ENCODE assay signal across 12 mouse cellular contexts in genomic region chr8:126776605-126777469, GRCm38 (mm10).
DNase-seq lines count a peak whose midpoint lies in the region; ATAC-seq and TF ChIP-seq lines count a peak whose summit lies in the region.
"Had no signal": no experiment of that assay in that cellular context is flagged by ENCODE, and none has a peak within 500 bp of the region (broad histone marks: within the 10 kb centered on the region; RNA-seq: fewer than 3 reads in every experiment).

No protein-coding gene starts in this region.

- H3K4me1 ChIP-seq in embryonic facial prominence, embryonic 11.5 days (ENCODE audit: control insufficient read depth, insufficient read depth, low read length), result no peaks in the 10 kb centered on the region
- peaks cover 3% of the 10 kb centered on the region; the same call in 1 of the 2 replicates for H3K4me1 ChIP-seq in embryonic facial prominence, embryonic 10.5 days
- 0 out of 2 replicates have a peak, but pooled peaks cover 2% of the 10 kb centered on the region for H3K4me1 ChIP-seq in thymus, adult 2 months (replicated peaks; ENCODE audit: control insufficient read depth, insufficient read depth, low read length)
- peaks cover 20 to 44% of the 10 kb centered on the region in 2 experiments for H3K4me1 ChIP-seq in liver, embryonic 14.5 days (replicated peaks; ENCODE audit: control insufficient read depth in 2 of 2, insufficient read depth in 2 of 2, low read length in 1 of 2)
- H3K4me1 ChIP-seq: embryonic facial prominence, embryonic 15.5 days; midbrain, embryonic 13.5 days had no signal

- no peaks in the 10 kb centered on the region for H3K9me3 ChIP-seq in embryonic facial prominence, embryonic 11.5 days (replicated peaks; ENCODE audit: control insufficient read depth, low read length)
- H3K9me3 ChIP-seq in embryonic facial prominence, embryonic 10.5 days, result no peaks in the 10 kb centered on the region
- H3K9me3 ChIP-seq in liver, embryonic 14.5 days (ENCODE audit: control insufficient read depth, low read length), result no peaks in the 10 kb centered on the region
- H3K9me3 ChIP-seq: embryonic facial prominence, embryonic 15.5 days; limb, embryonic 13.5 days; midbrain, embryonic 13.5 days had no signal

- H3K27me3 ChIP-seq in embryonic facial prominence, embryonic 11.5 days (ENCODE audit: control insufficient read depth, insufficient read depth, low read length), result no peaks in the 10 kb centered on the region
- no peaks in the 10 kb centered on the region for H3K27me3 ChIP-seq in embryonic facial prominence, embryonic 10.5 days (replicated peaks; ENCODE audit: low read depth, poor library complexity, severe bottlenecking)
- no peaks in the 10 kb centered on the region for H3K27me3 ChIP-seq in thymus, adult 2 months (ENCODE audit: control insufficient read depth, insufficient read depth, low read length)
- H3K27me3 ChIP-seq in liver, embryonic 14.5 days (ENCODE audit: control insufficient read depth, insufficient read depth, low read length), result no peaks in the 10 kb centered on the region
- H3K27me3 ChIP-seq: embryonic facial prominence, embryonic 15.5 days; limb, embryonic 13.5 days; midbrain, embryonic 13.5 days had no signal

- no peak overlapping the region for H3K27ac ChIP-seq in embryonic facial prominence, embryonic 11.5 days (replicated peaks; ENCODE audit: low read depth, low read length)
- no peak overlapping the region for H3K27ac ChIP-seq in embryonic facial prominence, embryonic 10.5 days (replicated peaks)
- no peak overlapping the region for H3K27ac ChIP-seq in thymus, adult 2 months (ENCODE audit: control insufficient read depth, insufficient read depth, low read length)
- H3K27ac ChIP-seq in liver, embryonic 14.5 days, result peak overlapping the region; percentile 27; the same call in 1 of the 2 replicates
- H3K27ac ChIP-seq: embryonic facial prominence, embryonic 15.5 days; limb, embryonic 13.5 days; midbrain, embryonic 13.5 days had no signal

- WGBS in embryonic facial prominence, embryonic 11.5 days, result 84% methylated on average over 11 of the region's 11 CpGs
- WGBS in embryonic facial prominence, embryonic 10.5 days, result 87% methylated on average over 11 of the region's 11 CpGs
- WGBS in thymus, adult 2 months, result 89% methylated on average over 11 of the region's 11 CpGs
- 17% methylated on average over 11 of the region's 11 CpGs for WGBS in liver, embryonic 14.5 days (ENCODE audit: insufficient replicate concordance)

- 0 out of 2 replicates have a peak, but pooled peaks have one; percentile 8 for ATAC-seq in embryonic facial prominence, embryonic 11.5 days (replicated peaks; ENCODE audit: insufficient number of reproducible peaks, low FRiP score, low TSS enrichment, low read depth)
- peak; percentile 81 for ATAC-seq in liver, embryonic 14.5 days (ENCODE audit: insufficient read depth)
- ATAC-seq: midbrain, embryonic 13.5 days had no signal

- peak; percentile 73 for TF ChIP-seq EP300 in liver, embryonic 14.5 days (IDR thresholded peaks at IDR 0.05; ENCODE audit: low read depth)

- H3K36me3 ChIP-seq in embryonic facial prominence, embryonic 11.5 days (replicated peaks; ENCODE audit: control insufficient read depth, insufficient read depth, low read depth, low read length), result no peaks in the 10 kb centered on the region
- no peaks in the 10 kb centered on the region for H3K36me3 ChIP-seq in embryonic facial prominence, embryonic 10.5 days (replicated peaks)
- H3K36me3 ChIP-seq in thymus, adult 2 months (ENCODE audit: control insufficient read depth, insufficient read depth, low read length), result no peaks in the 10 kb centered on the region
- no peaks in the 10 kb centered on the region for H3K36me3 ChIP-seq in liver, embryonic 14.5 days (replicated peaks; ENCODE audit: control insufficient read depth, insufficient read depth, low read depth)
- H3K36me3 ChIP-seq: embryonic facial prominence, embryonic 15.5 days; limb, embryonic 13.5 days; midbrain, embryonic 13.5 days had no signal

- H3K9ac ChIP-seq in embryonic facial prominence, embryonic 11.5 days (replicated peaks; ENCODE audit: low read length), result no peak overlapping the region
- H3K9ac ChIP-seq in liver, embryonic 14.5 days (replicated peaks), result no peak overlapping the region
- H3K9ac ChIP-seq: embryonic facial prominence, embryonic 15.5 days; limb, embryonic 13.5 days; midbrain, embryonic 13.5 days had no signal

- no peak for TF ChIP-seq CTCF in thymus, adult 2 months (IDR thresholded peaks at IDR 0.05; ENCODE audit: borderline replicate concordance, control insufficient read depth, extremely low read depth, insufficient read depth, low read length, poor library complexity)
- TF ChIP-seq CTCF in liver, embryonic 14.5 days (IDR thresholded peaks at IDR 0.05; ENCODE audit: low read depth), result peak; percentile 56

- no peak for TF ChIP-seq POLR2A in thymus, adult 2 months (IDR thresholded peaks at IDR 0.05; ENCODE audit: control insufficient read depth, extremely low read depth, insufficient read depth, low read length, poor library complexity)

- no peak overlapping the region for H3K4me2 ChIP-seq in embryonic facial prominence, embryonic 11.5 days (ENCODE audit: low read depth, low read length)
- peak overlapping the region; percentile 48 for H3K4me2 ChIP-seq in liver, embryonic 14.5 days (ENCODE audit: low read depth)
- H3K4me2 ChIP-seq: embryonic facial prominence, embryonic 15.5 days; limb, embryonic 13.5 days; midbrain, embryonic 13.5 days had no signal

- H3K4me3 ChIP-seq in embryonic facial prominence, embryonic 11.5 days (ENCODE audit: low read depth, low read length), result no peak overlapping the region
- no peak overlapping the region for H3K4me3 ChIP-seq in embryonic facial prominence, embryonic 10.5 days
- H3K4me3 ChIP-seq in thymus, adult 2 months (ENCODE audit: control insufficient read depth, insufficient read depth, low read length), result no peak overlapping the region
- H3K4me3 ChIP-seq in liver, embryonic 14.5 days (ENCODE audit: insufficient read depth in 1 of 2, low read depth in 2 of 2, low read length in 2 of 2), result no peak overlapping the region
- H3K4me3 ChIP-seq: embryonic facial prominence, embryonic 15.5 days; limb, embryonic 13.5 days; midbrain, embryonic 13.5 days had no signal

- DNase-seq in embryonic facial prominence, embryonic 11.5 days (ENCODE audit: low spot score), result no peak
- DNase-seq in embryonic facial prominence, embryonic 10.5 days (ENCODE audit: low spot score), result no peak
- DNase-seq in thymus, adult 2 months, result peak; percentile 47
- DNase-seq in thymus, adult 18-20 months, result no peak
- DNase-seq in liver, embryonic 14.5 days (ENCODE audit: low read depth in 3 of 3, low spot score in 3 of 3), result peak in 1 of 3 experiments; percentile 35
- DNase-seq in thymus, postnatal 4 days, result peak; percentile 62
- DNase-seq in cerebellum, postnatal 4 days (ENCODE audit: low spot score in 2 of 2), result no peak
- DNase-seq in heart, adult 8-10 months (ENCODE audit: low spot score), result no peak
- DNase-seq: gastrocnemius, postnatal 36 days had no signal

Comparison
In these comparisons a context has a peak if more than half of its experiments do, and no peak if none do; other contexts are left out.
1. DNase-seq: peak in thymus, adult 2 months (single experiment) and thymus, postnatal 4 days (single experiment); none in embryonic facial prominence, embryonic 11.5 days (single experiment), embryonic facial prominence, embryonic 10.5 days (single experiment), thymus, adult 18-20 months (0 of 2), cerebellum, postnatal 4 days (0 of 2) and heart, adult 8-10 months (single experiment).